Mouse (Mus musculus): ENCODE measurements around the gene Tctn3. TPM values are rescaled to one million over a fixed set of nuclear protein-coding genes. Genes with fewer than 3 reads are reported as not detected.
A peak's percentile ranks its signal among the peaks of the same experiment; 100 is the strongest.

Gene Tctn3
- polyA plus RNA-seq, 1 experiment from 2014 or later: 13.6 TPM

DNA sequence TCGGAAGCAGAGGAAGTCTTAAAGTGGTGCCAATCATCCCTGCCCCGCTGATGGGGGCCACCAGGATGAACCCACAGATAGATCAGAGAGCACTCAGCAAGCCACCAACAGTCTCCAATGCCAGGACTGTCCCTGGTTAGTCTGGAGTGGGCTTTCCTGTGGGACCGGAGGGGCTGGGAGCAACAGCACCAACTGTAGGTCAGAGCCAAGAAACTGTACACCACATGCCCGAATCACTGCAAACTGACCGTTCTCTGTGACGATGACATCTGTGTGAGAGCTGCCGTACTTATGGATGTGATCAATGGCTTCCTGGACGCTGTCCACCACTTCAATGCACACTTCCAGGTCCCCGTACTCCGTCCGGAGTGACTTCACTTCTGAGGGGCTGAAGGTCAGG, 57.7 kb downstream of the Tctn3 start:
- Histone ChIP-seq H3K9me3 (no peaks in the 10 kb centered on the region; the same call in 1 of the 2 replicates), H3K4me3 (replicated peaks) (no peak overlapping the region), H3K27me3 (no peaks in the 10 kb centered on the region), H3K27ac (no peak overlapping the region), H3K4me1 (replicated peaks) (peaks cover 2% of the 10 kb centered on the region), H3K4me2 (no peak overlapping the region), H3K9ac (replicated peaks) (no peak overlapping the region), H3K36me3 (peaks cover 82% of the 10 kb centered on the region)
- ATAC-seq (ENCODE audit: insufficient number of reproducible peaks, insufficient read depth, low FRiP score, low TSS enrichment, low read depth): no peak
- WGBS: 93% methylated on average over 11 of the region's 11 CpGs

GRCm38 (mm10) chr19:40553849-40554248, 58.2 kb downstream of the Tctn3 start:
- Histone ChIP-seq H3K9ac (replicated peaks) (no peak overlapping the region), H3K4me2 (no peak overlapping the region), H3K4me1 (replicated peaks) (peaks cover 7% of the 10 kb centered on the region), H3K27me3 (no peaks in the 10 kb centered on the region), H3K9me3 (no peaks in the 10 kb centered on the region; the same call in 1 of the 2 replicates), H3K27ac (no peak overlapping the region), H3K36me3 (peaks cover 82% of the 10 kb centered on the region), H3K4me3 (replicated peaks) (no peak overlapping the region)
- WGBS: 86% methylated on average over 6 of the region's 6 CpGs
- ATAC-seq (ENCODE audit: insufficient number of reproducible peaks, insufficient read depth, low FRiP score, low TSS enrichment, low read depth): no peak

GRCm38 (mm10) chr19:40553014-40553789, 58.8 kb downstream of the Tctn3 start:
- Histone ChIP-seq H3K27ac (no peak overlapping the region), H3K36me3 (peaks cover 78% of the 10 kb centered on the region), H3K9me3 (no peaks in the 10 kb centered on the region; the same call in 1 of the 2 replicates), H3K9ac (replicated peaks) (no peak overlapping the region), H3K27me3 (no peaks in the 10 kb centered on the region), H3K4me2 (no peak overlapping the region), H3K4me1 (replicated peaks) (peaks cover 9% of the 10 kb centered on the region), H3K4me3 (replicated peaks) (no peak overlapping the region)
- 93% methylated on average over 14 of the region's 14 CpGs for WGBS
- no peak for ATAC-seq (ENCODE audit: insufficient number of reproducible peaks, insufficient read depth, low FRiP score, low TSS enrichment, low read depth)

GRCm38 (mm10) chr19:40549516-40550135, 62.4 kb downstream of the Tctn3 start:
- H3K27ac ChIP-seq: no peak overlapping the region
- no peak for ATAC-seq (ENCODE audit: insufficient number of reproducible peaks, insufficient read depth, low FRiP score, low TSS enrichment, low read depth)
- peaks cover 9% of the 10 kb centered on the region for H3K4me1 ChIP-seq (replicated peaks)
- H3K9ac ChIP-seq (replicated peaks): no peak overlapping the region
- H3K9me3 ChIP-seq: no peaks in the 10 kb centered on the region
- 59% methylated on average over 6 of the region's 6 CpGs for WGBS
- H3K4me2 ChIP-seq: no peak overlapping the region
- H3K27me3 ChIP-seq: no peaks in the 10 kb centered on the region
- peaks cover 44% of the 10 kb centered on the region for H3K36me3 ChIP-seq
- H3K4me3 ChIP-seq (replicated peaks): no peak overlapping the region

DNA sequence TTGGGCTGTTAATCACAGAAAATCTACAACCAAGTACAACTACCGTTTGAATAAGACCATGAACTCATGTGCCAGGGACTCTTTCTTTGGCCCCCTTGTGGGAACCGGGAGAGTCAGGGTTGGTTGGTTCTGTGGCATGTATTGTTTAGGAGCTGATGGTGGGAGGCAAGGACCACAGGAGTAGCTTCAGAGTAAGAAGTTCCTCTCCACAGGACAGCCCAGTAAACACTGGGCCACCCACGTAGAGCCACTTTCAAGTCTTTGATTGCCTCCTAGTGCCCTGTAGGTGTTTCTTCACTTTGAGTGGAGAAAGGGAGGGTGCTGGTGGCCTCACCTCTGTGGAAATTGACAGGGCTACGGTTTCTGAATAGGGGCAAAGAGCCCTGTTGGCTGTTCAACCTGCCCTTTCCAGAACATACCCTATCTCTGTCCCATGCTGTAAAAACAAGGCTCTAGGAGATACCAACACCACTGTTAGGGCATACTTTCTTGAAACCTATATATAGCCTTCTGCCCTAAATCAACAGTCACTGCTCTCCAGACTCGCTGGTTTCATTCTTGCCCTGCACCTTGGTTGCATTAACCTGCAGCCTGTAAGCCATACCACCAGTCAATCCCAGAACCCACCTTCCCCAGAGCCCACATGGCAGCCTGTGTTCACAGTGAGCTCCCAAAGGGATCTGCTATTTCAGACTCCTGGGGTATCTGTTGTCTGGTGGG, 63.1 kb downstream of the Tctn3 start:
- ATAC-seq (ENCODE audit: insufficient number of reproducible peaks, insufficient read depth, low FRiP score, low TSS enrichment, low read depth): 0 out of 2 replicates have a peak, but pooled peaks have one; percentile 49
- Histone ChIP-seq H3K36me3 (peaks cover 37% of the 10 kb centered on the region), H3K9ac (replicated peaks) (no peak overlapping the region), H3K27me3 (no peaks in the 10 kb centered on the region), H3K27ac (no peak overlapping the region), H3K4me1 (replicated peaks) (peaks cover 9% of the 10 kb centered on the region), H3K4me2 (no peak overlapping the region), H3K9me3 (no peaks in the 10 kb centered on the region), H3K4me3 (replicated peaks) (no peak overlapping the region)
- 33% methylated on average over 5 of the region's 5 CpGs for WGBS

DNA sequence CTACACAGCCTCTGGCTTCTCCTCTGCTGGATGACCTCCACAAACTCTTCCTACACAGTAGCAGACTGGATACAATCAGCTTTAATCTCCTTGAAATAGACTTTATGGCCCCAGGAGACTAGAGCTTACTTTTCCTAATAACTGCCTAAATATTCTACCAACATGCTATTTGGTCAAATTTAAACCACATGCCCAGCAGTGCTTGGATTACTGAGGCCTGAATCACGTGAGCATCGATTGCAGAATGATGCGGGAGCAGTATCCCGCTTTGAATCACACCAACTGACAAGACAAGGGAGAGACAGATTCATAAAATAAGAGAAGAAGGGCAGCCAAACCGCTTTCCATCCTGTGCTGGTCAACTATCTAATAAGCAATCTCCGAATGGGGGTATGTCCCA, 63.6 kb downstream of the Tctn3 start:
- no peaks in the 10 kb centered on the region for H3K9me3 ChIP-seq
- H3K27ac ChIP-seq: no peak overlapping the region
- no peak for ATAC-seq (ENCODE audit: insufficient number of reproducible peaks, insufficient read depth, low FRiP score, low TSS enrichment, low read depth)
- H3K27me3 ChIP-seq: no peaks in the 10 kb centered on the region
- no peak overlapping the region for H3K9ac ChIP-seq (replicated peaks)
- WGBS: 76% methylated on average over 6 of the region's 6 CpGs
- H3K4me3 ChIP-seq (replicated peaks): no peak overlapping the region
- no peak overlapping the region for H3K4me2 ChIP-seq
- peaks cover 9% of the 10 kb centered on the region for H3K4me1 ChIP-seq (replicated peaks)
- peaks cover 32% of the 10 kb centered on the region for H3K36me3 ChIP-seq

Other genes starting within 250 kb of the Tctn3 start
- gene Sorbs1, start 98.5 kb downstream of the Tctn3 start, polyA plus RNA-seq (2016; fragmentation: Nextera tagmentation; extraction: Ambion mirVana): 37.3 and 39.0 TPM in 2 replicates
- gene Aldh18a1, start 23.8 kb downstream of the Tctn3 start, polyA plus RNA-seq (2016; fragmentation: Nextera tagmentation; extraction: Ambion mirVana): 83.2 and 86.5 TPM in 2 replicates
- gene Entpd1, start 133 bp upstream of the Tctn3 start, polyA plus RNA-seq (2016; fragmentation: Nextera tagmentation; extraction: Ambion mirVana): 5.4 and 6.5 TPM in 2 replicates
- gene Cc2d2b, start 136.5 kb upstream of the Tctn3 start, polyA plus RNA-seq (2016; fragmentation: Nextera tagmentation; extraction: Ambion mirVana): 0.05 and 0.08 TPM in 2 replicates
- 25.8 and 30.0 TPM in 2 replicates for gene Ccnj, start 219.0 kb upstream of the Tctn3 start, polyA plus RNA-seq (2016; fragmentation: Nextera tagmentation; extraction: Ambion mirVana)

Data from limb, embryonic 12.5 days (tissue).